Mouse (Mus musculus): Measurements from ENCODE around the gene Tescl.

- no peak for TF ChIP-seq EP300 (IDR thresholded peaks at IDR 0.05; ENCODE audit: low read depth)
- no peak for TF ChIP-seq CTCF (IDR thresholded peaks at IDR 0.05; ENCODE audit: low read depth)
These were observed 10.1 kb upstream of the Tescl start for GRCm38 (mm10) chr7:24343701-24344272.
